Mouse (Mus musculus) embryonic facial prominence, embryonic 12.5 days (tissue): ENCODE results near the gene Olfr68. TPM values are rescaled to one million over a fixed set of nuclear protein-coding genes. Genes with fewer than 3 reads are reported as not detected.

ENCODE experiments used
- ATAC-seq: fragments of 200-750 bp; cut with Nextera tagmentation; 2 replicates; pipeline ENCODE4 v1.8.0; 2017; ENCODE audit not compliant: insufficient number of reproducible peaks, insufficient read depth, low FRiP score, low TSS enrichment
- H3K27ac ChIP-seq: fragments of 300-500 bp; sonication (generic); 2 replicates; pipeline ENCODE4 v1.5.1; 2016; ENCODE audit warnings: mild to moderate bottlenecking
- H3K27me3 ChIP-seq: fragments of 300-500 bp; sonication (generic); 2 replicates; pipeline ENCODE4 v1.6.1; 2016; ENCODE audit warnings: mild to moderate bottlenecking, moderate library complexity
- H3K36me3 ChIP-seq: fragments of 300-500 bp; sonication (generic); 2 replicates; pipeline ENCODE4 v1.6.1; 2016; ENCODE audit warnings: mild to moderate bottlenecking
- H3K4me1 ChIP-seq: fragments of 300-500 bp; sonication (generic); 2 replicates; pipeline ENCODE4 v1.6.1; 2016
- H3K4me2 ChIP-seq: fragments of 300-500 bp; sonication (generic); replicated peaks from 2 replicates; pipeline ENCODE4 v1.6.1; 2016; ENCODE audit warnings: mild to moderate bottlenecking, moderate library complexity
- H3K4me3 ChIP-seq: fragments of 300-500 bp; sonication (generic); 2 replicates; pipeline ENCODE4 v1.5.1; 2016; ENCODE audit warnings: mild to moderate bottlenecking
- H3K9ac ChIP-seq: fragments of 300-500 bp; sonication (generic); 2 replicates; pipeline ENCODE4 v1.6.1; 2016; ENCODE audit warnings: mild to moderate bottlenecking, moderate library complexity
- H3K9me3 ChIP-seq: fragments of 300-500 bp; sonication (generic); 2 replicates; pipeline ENCODE4 v1.6.1; 2016; ENCODE audit warnings: mild to moderate bottlenecking, moderate library complexity
- WGBS: fragments of 180-500 bp; shearing (Covaris S2); methylation state at CpG from one replicate; pipeline ENCODE4 v1.1.7; 2016; 5-methylcytosine and 5-hydroxymethylcytosine counted together
- polyA plus RNA-seq: library from polyadenylated mRNA; unstranded; fragments of >200 nt; fragmentation: Nextera tagmentation; extraction: Ambion mirVana; gene quantifications from 2 replicates; pipeline ENCODE4 v1.2.1, GENCODE M21; 2016

Gene Olfr68
- polyA plus RNA-seq, 1 experiment from 2014 or later = not detected

GRCm38 (mm10) chr7:103744843-103745242, 34.7 kb downstream of the Olfr68 start, which contains the start of gene Olfr629:
Gene Olfr629 (minus strand): TSS chr7:103744943.
- H3K9ac ChIP-seq = no peak within 1 kb of the TSS
- H3K9me3 ChIP-seq = no peaks in the 10 kb centered on the region
- H3K27ac ChIP-seq = no peak within 1 kb of the TSS
- H3K4me3 ChIP-seq = no peak within 1 kb of the TSS
- no peak for ATAC-seq
- H3K4me1 ChIP-seq = no peaks in the 10 kb centered on the region
- WGBS = 75% methylated on average over 2 of the region's 2 CpGs
- no peak within 1 kb of the TSS for H3K4me2 ChIP-seq
- no peaks in the 10 kb centered on the region for H3K36me3 ChIP-seq
- H3K27me3 ChIP-seq = no peaks in the 10 kb centered on the region

- no peak within 1 kb of the TSS for H3K27ac ChIP-seq
- no peaks in the 10 kb centered on the region for H3K36me3 ChIP-seq
- no peak within 1 kb of the TSS for H3K4me3 ChIP-seq
- H3K9ac ChIP-seq = no peak within 1 kb of the TSS
- WGBS = 76% methylated on average over 1 of the region's 1 CpGs
- ATAC-seq = no peak
- H3K9me3 ChIP-seq = no peaks in the 10 kb centered on the region
- H3K27me3 ChIP-seq = no peaks in the 10 kb centered on the region
- no peaks in the 10 kb centered on the region for H3K4me1 ChIP-seq
- no peak within 1 kb of the TSS for H3K4me2 ChIP-seq
These were observed 49.4 kb downstream of the Olfr68 start, which contains the start of gene Olfr628 for GRCm38 (mm10) chr7:103730074-103730473. Gene Olfr628 (plus strand): TSS chr7:103730374.

Other genes starting within 250 kb of the Olfr68 start
- not detected in 2 replicates for gene Olfr612, start 237.0 kb downstream of the Olfr68 start, polyA plus RNA-seq
- not detected in 2 replicates for gene Olfr613, start 231.6 kb downstream of the Olfr68 start, polyA plus RNA-seq
- not detected in 2 replicates for gene Olfr615, start 223.6 kb downstream of the Olfr68 start, polyA plus RNA-seq
- gene Olfr616, start 210.6 kb downstream of the Olfr68 start, polyA plus RNA-seq = not detected in 2 replicates
- gene Olfr617, start 206.6 kb downstream of the Olfr68 start, polyA plus RNA-seq = 0.15 TPM in 1 of 2 replicates, not detected in the other
- gene Olfr618, start 189.6 kb downstream of the Olfr68 start, polyA plus RNA-seq = not detected in 2 replicates
- gene Olfr619, start 179.1 kb downstream of the Olfr68 start, polyA plus RNA-seq = not detected in 2 replicates
- not detected in 2 replicates for gene Olfr620, start 167.2 kb downstream of the Olfr68 start, polyA plus RNA-seq
- gene Olfr622, start 137.0 kb downstream of the Olfr68 start, polyA plus RNA-seq = not detected in 2 replicates
- gene Olfr623, start 116.0 kb downstream of the Olfr68 start, polyA plus RNA-seq = not detected in 2 replicates
- gene Olfr624, start 108.5 kb downstream of the Olfr68 start, polyA plus RNA-seq = 0.04 and 0.10 TPM in 2 replicates
- gene Olfr625-ps1, start 97.0 kb downstream of the Olfr68 start, polyA plus RNA-seq = not detected in 2 replicates
- gene Olfr243, start 65.0 kb downstream of the Olfr68 start, polyA plus RNA-seq = not detected in 2 replicates
- not detected in 2 replicates for gene Olfr628, start 49.3 kb downstream of the Olfr68 start, polyA plus RNA-seq
- gene Olfr629, start 34.8 kb downstream of the Olfr68 start, polyA plus RNA-seq = not detected in 2 replicates
- gene Olfr630, start 22.4 kb downstream of the Olfr68 start, polyA plus RNA-seq = not detected in 2 replicates
- gene Olfr69, start 8.1 kb downstream of the Olfr68 start, polyA plus RNA-seq = not detected in 2 replicates
- not detected in 2 replicates for gene Olfr67, start 12.1 kb upstream of the Olfr68 start, polyA plus RNA-seq
- 883 and 936 TPM in 2 replicates for gene Hbb-bt, start 34.3 kb upstream of the Olfr68 start, polyA plus RNA-seq
- gene Hbb-bs, start 48.4 kb upstream of the Olfr68 start, polyA plus RNA-seq = 706 and 771 TPM in 2 replicates
- 0.32 TPM in 1 of 2 replicates, not detected in the other for gene Hbb-bh2, start 60.8 kb upstream of the Olfr68 start, polyA plus RNA-seq
- 537 and 696 TPM in 2 replicates for gene Hbb-bh1, start 63.5 kb upstream of the Olfr68 start, polyA plus RNA-seq
- 8,998 and 9,810 TPM in 2 replicates for gene Hbb-y, start 73.5 kb upstream of the Olfr68 start, polyA plus RNA-seq
- gene Olfr66, start 106.6 kb upstream of the Olfr68 start, polyA plus RNA-seq = not detected in 2 replicates
- gene Olfr64, start 114.8 kb upstream of the Olfr68 start, polyA plus RNA-seq = not detected in 2 replicates
- gene Olfr65, start 123.8 kb upstream of the Olfr68 start, polyA plus RNA-seq = not detected in 2 replicates
- gene Olfr631, start 149.1 kb upstream of the Olfr68 start, polyA plus RNA-seq = not detected in 2 replicates
- gene Olfr632, start 154.6 kb upstream of the Olfr68 start, polyA plus RNA-seq = 0.06 TPM in 1 of 2 replicates, not detected in the other
- not detected in 2 replicates for gene Olfr633, start 164.7 kb upstream of the Olfr68 start, polyA plus RNA-seq
- not detected in 2 replicates for gene Olfr635, start 191.5 kb upstream of the Olfr68 start, polyA plus RNA-seq
- gene Olfr638, start 219.0 kb upstream of the Olfr68 start, polyA plus RNA-seq = not detected in 2 replicates
- 0.04 TPM in 1 of 2 replicates, not detected in the other for gene Olfr639, start 237.6 kb upstream of the Olfr68 start, polyA plus RNA-seq
- gene Olfr640, start 245.9 kb upstream of the Olfr68 start, polyA plus RNA-seq = not detected in 2 replicates